Mouse (Mus musculus): ENCODE results near the gene Pofut1. TPM values are rescaled to one million over a fixed set of nuclear protein-coding genes. Genes with fewer than 3 reads are reported as not detected.

The Pofut1 gene
- polyA plus RNA-seq (2015; fragmentation: Nextera tagmentation; extraction: Ambion mirVana), result 5.5 and 5.6 TPM in 2 replicates

- Histone ChIP-seq H3K4me2 (peak within 1 kb of the TSS; percentile 82), H3K4me3 (peak within 1 kb of the TSS; percentile 99), H3K27me3 (no peaks in the 10 kb centered on the region), H3K36me3 (no peaks in the 10 kb centered on the region), H3K4me1 (replicated peaks) (peaks cover 42% of the 10 kb centered on the region), H3K27ac (replicated peaks) (peak within 1 kb of the TSS; percentile 91), H3K9ac (peak within 1 kb of the TSS; percentile 99), H3K9me3 (no peaks in the 10 kb centered on the region)
- peak; percentile 98 for ATAC-seq (ENCODE audit: low FRiP score, low read depth)
- under 1% methylated on average over 63 of the region's 72 CpGs for WGBS
Observed at GRCm38 (mm10) chr2:153241250-153242014, at the start of gene Pofut1, which contains the start of gene Plagl2. Gene Pofut1, plus strand, starts transcription at chr2:153241533. Gene Plagl2, minus strand, starts transcription at chr2:153241426.

- Histone ChIP-seq H3K9me3 (no peaks in the 10 kb centered on the region), H3K27me3 (no peaks in the 10 kb centered on the region), H3K9ac (no peak overlapping the region), H3K4me2 (no peak overlapping the region), H3K27ac (replicated peaks) (no peak overlapping the region), H3K36me3 (peaks cover 74% of the 10 kb centered on the region), H3K4me1 (replicated peaks) (no peaks in the 10 kb centered on the region), H3K4me3 (no peak overlapping the region)
- ATAC-seq (ENCODE audit: low FRiP score, low read depth), result no peak
- 97% methylated on average over 3 of the region's 3 CpGs for WGBS
Observed at GRCm38 (mm10) chr2:153194255-153194654, 47.1 kb upstream of the Pofut1 start.

- H3K4me3 ChIP-seq, result no peak overlapping the region
- ATAC-seq (ENCODE audit: low FRiP score, low read depth), result no peak
- H3K27me3 ChIP-seq, result no peaks in the 10 kb centered on the region
- no peaks in the 10 kb centered on the region for H3K9me3 ChIP-seq
- H3K9ac ChIP-seq, result no peak overlapping the region
- H3K4me1 ChIP-seq (replicated peaks), result no peaks in the 10 kb centered on the region
- peaks cover 60% of the 10 kb centered on the region for H3K36me3 ChIP-seq
- 81% methylated on average over 5 of the region's 5 CpGs for WGBS
- no peak overlapping the region for H3K4me2 ChIP-seq
- no peak overlapping the region for H3K27ac ChIP-seq (replicated peaks)
Observed at GRCm38 (mm10) chr2:153198485-153198884, 42.8 kb upstream of the Pofut1 start.

- no peak for ATAC-seq (ENCODE audit: low FRiP score, low read depth)
- H3K36me3 ChIP-seq, result peaks cover 63% of the 10 kb centered on the region
- 93% methylated on average over 2 of the region's 2 CpGs for WGBS
- no peaks in the 10 kb centered on the region for H3K27me3 ChIP-seq
- H3K4me1 ChIP-seq (replicated peaks), result no peaks in the 10 kb centered on the region
- H3K4me3 ChIP-seq, result no peak overlapping the region
- H3K4me2 ChIP-seq, result no peak overlapping the region
- H3K27ac ChIP-seq (replicated peaks), result no peak overlapping the region
- no peaks in the 10 kb centered on the region for H3K9me3 ChIP-seq
- H3K9ac ChIP-seq, result no peak overlapping the region
Observed at GRCm38 (mm10) chr2:153199114-153199513, 42.2 kb upstream of the Pofut1 start.

- Histone ChIP-seq H3K4me1 (replicated peaks) (no peaks in the 10 kb centered on the region), H3K27ac (replicated peaks) (no peak overlapping the region), H3K9ac (no peak overlapping the region), H3K4me3 (no peak overlapping the region), H3K27me3 (no peaks in the 10 kb centered on the region), H3K36me3 (peaks cover 65% of the 10 kb centered on the region), H3K9me3 (no peaks in the 10 kb centered on the region), H3K4me2 (no peak overlapping the region)
- WGBS, result 74% methylated on average over 1 of the region's 1 CpGs
- no peak for ATAC-seq (ENCODE audit: low FRiP score, low read depth)
Observed at GRCm38 (mm10) chr2:153202766-153203165, 38.6 kb upstream of the Pofut1 start.

- Histone ChIP-seq H3K9me3 (no peaks in the 10 kb centered on the region), H3K4me1 (replicated peaks) (no peaks in the 10 kb centered on the region), H3K4me3 (no peak overlapping the region), H3K27ac (replicated peaks) (no peak overlapping the region), H3K9ac (no peak overlapping the region), H3K27me3 (no peaks in the 10 kb centered on the region), H3K36me3 (peaks cover 57% of the 10 kb centered on the region), H3K4me2 (no peak overlapping the region)
- WGBS, result 100% methylated on average over 2 of the region's 2 CpGs
- no peak for ATAC-seq (ENCODE audit: low FRiP score, low read depth)
Observed at GRCm38 (mm10) chr2:153208149-153208548, 33.2 kb upstream of the Pofut1 start.

GRCm38 (mm10) chr2:153209286-153209685 is 32.0 kb upstream of the Pofut1 start:
- Histone ChIP-seq H3K9me3 (no peaks in the 10 kb centered on the region), H3K9ac (no peak overlapping the region), H3K4me1 (replicated peaks) (no peaks in the 10 kb centered on the region), H3K27me3 (no peaks in the 10 kb centered on the region), H3K36me3 (peaks cover 51% of the 10 kb centered on the region), H3K4me3 (no peak overlapping the region), H3K27ac (replicated peaks) (no peak overlapping the region), H3K4me2 (no peak overlapping the region)
- ATAC-seq (ENCODE audit: low FRiP score, low read depth), result no peak
- whole genome bisulfite sequencing, result 93% methylated on average over 5 of the region's 5 CpGs

GRCm38 (mm10) chr2:153211451-153211850 is 29.9 kb upstream of the Pofut1 start:
- WGBS, result 95% methylated on average over 5 of the region's 5 CpGs
- ATAC-seq (ENCODE audit: low FRiP score, low read depth), result no peak

GRCm38 (mm10) chr2:153213351-153213750 is 28.0 kb upstream of the Pofut1 start:
- ATAC-seq (ENCODE audit: low FRiP score, low read depth), result no peak
- Histone ChIP-seq H3K4me2 (no peak overlapping the region), H3K27me3 (no peaks in the 10 kb centered on the region), H3K4me1 (replicated peaks) (no peaks in the 10 kb centered on the region), H3K36me3 (peaks cover 19% of the 10 kb centered on the region), H3K9me3 (no peaks in the 10 kb centered on the region), H3K4me3 (no peak overlapping the region), H3K27ac (replicated peaks) (no peak overlapping the region), H3K9ac (no peak overlapping the region)
- 88% methylated on average over 4 of the region's 4 CpGs for WGBS

More at GRCm38 (mm10) chr2:153211451-153211850, 29.9 kb upstream of the Pofut1 start:
- Histone ChIP-seq H3K27me3 (no peaks in the 10 kb centered on the region), H3K4me3 (no peak overlapping the region), H3K9me3 (no peaks in the 10 kb centered on the region), H3K9ac (no peak overlapping the region), H3K36me3 (peaks cover 34% of the 10 kb centered on the region), H3K27ac (replicated peaks) (no peak overlapping the region), H3K4me1 (replicated peaks) (no peaks in the 10 kb centered on the region), H3K4me2 (no peak overlapping the region)

GRCm38 (mm10) chr2:153214771-153215259 is 26.5 kb upstream of the Pofut1 start:
- no peak for ATAC-seq (ENCODE audit: low FRiP score, low read depth)
- no peaks in the 10 kb centered on the region for H3K9me3 ChIP-seq
- no peaks in the 10 kb centered on the region for H3K4me1 ChIP-seq (replicated peaks)
- no peak overlapping the region for H3K4me2 ChIP-seq
- H3K9ac ChIP-seq, result no peak overlapping the region
- no peak overlapping the region for H3K27ac ChIP-seq (replicated peaks)
- 80% methylated on average over 6 of the region's 6 CpGs for WGBS
- H3K36me3 ChIP-seq, result peaks cover 6% of the 10 kb centered on the region
- no peak overlapping the region for H3K4me3 ChIP-seq
- H3K27me3 ChIP-seq, result no peaks in the 10 kb centered on the region

- Histone ChIP-seq H3K27me3 (no peaks in the 10 kb centered on the region), H3K4me3 (no peak overlapping the region), H3K4me2 (no peak overlapping the region), H3K9me3 (no peaks in the 10 kb centered on the region), H3K36me3 (peaks cover 2% of the 10 kb centered on the region; the same call in 1 of the 2 replicates), H3K27ac (replicated peaks) (no peak overlapping the region), H3K4me1 (replicated peaks) (no peaks in the 10 kb centered on the region), H3K9ac (no peak overlapping the region)
- 92% methylated on average over 4 of the region's 4 CpGs for WGBS
- ATAC-seq (ENCODE audit: low FRiP score, low read depth), result no peak
Observed at GRCm38 (mm10) chr2:153215421-153215820, 25.9 kb upstream of the Pofut1 start.

GRCm38 (mm10) chr2:153217826-153218340 is 23.4 kb upstream of the Pofut1 start:
- WGBS, result 89% methylated on average over 10 of the region's 10 CpGs
- H3K9me3 ChIP-seq, result no peaks in the 10 kb centered on the region

More at GRCm38 (mm10) chr2:153217826-153218340, 23.4 kb upstream of the Pofut1 start:
- Histone ChIP-seq H3K4me3 (no peak overlapping the region), H3K27ac (replicated peaks) (no peak overlapping the region), H3K9ac (no peak overlapping the region), H3K27me3 (no peaks in the 10 kb centered on the region), H3K4me1 (replicated peaks) (no peaks in the 10 kb centered on the region), H3K36me3 (peaks cover 8% of the 10 kb centered on the region; the same call in 1 of the 2 replicates), H3K4me2 (no peak overlapping the region)
- ATAC-seq (ENCODE audit: low FRiP score, low read depth), result no peak
